Mouse (Mus musculus) testis, adult 2 months (tissue): Measurements from ENCODE around the gene Slc47a1.
A peak's percentile ranks its signal among the peaks of the same experiment; 100 is the strongest.

Experiments
- CTCF ChIP-seq: fragments of 200-500 bp; IDR thresholded peaks from 2 replicates; pipeline ENCODE4 v1.5.1; 2012; ENCODE audit warnings: low read depth, mild to moderate bottlenecking, inconsistent platforms, low read length, moderate library complexity; ENCODE audit not compliant: control insufficient read depth, insufficient read depth, insufficient replicate concordance
- POLR2A ChIP-seq: fragments of 200-500 bp; IDR thresholded peaks from 2 replicates; pipeline ENCODE4 v1.6.1; 2012; ENCODE audit warnings: low read depth, mild to moderate bottlenecking, inconsistent platforms, low read length, moderate library complexity; ENCODE audit not compliant: control insufficient read depth

DNA sequence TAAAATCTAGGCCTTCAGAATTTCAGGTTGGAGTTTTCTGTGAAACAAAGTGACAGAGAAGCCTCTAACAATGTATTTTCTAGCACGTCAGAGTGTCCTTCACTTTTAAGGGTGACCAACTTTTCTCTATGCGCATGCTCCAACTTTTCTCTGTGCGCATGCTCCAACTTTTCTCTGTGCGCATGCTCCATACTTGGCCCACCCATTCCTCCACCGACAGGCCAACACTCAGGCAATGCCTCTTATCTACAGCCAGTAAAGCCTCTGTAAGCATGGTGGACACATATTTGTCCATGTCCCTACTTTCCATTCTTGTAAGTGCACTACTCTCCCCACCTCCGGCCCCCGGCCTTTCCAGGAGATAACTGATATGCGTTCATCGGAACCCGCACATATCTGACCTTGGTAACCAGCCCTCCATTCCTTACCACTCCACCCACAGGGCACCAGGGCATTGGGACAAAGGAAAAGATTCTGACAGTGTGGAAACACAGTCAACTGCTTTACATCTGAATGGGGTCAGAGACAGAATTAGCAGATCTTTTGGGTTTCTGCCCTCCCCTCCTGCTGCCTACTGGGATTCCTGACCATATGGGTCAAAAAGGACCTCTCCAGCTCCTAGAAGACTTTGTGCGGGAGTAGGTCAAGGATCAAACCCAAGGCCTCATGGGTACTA is 16.5 kb downstream of the Slc47a1 start:
- TF ChIP-seq CTCF (no peak), POLR2A (peak; percentile 74; the same call in 1 of the 2 replicates)
